Mouse (Mus musculus) fat pad, adult 2 months (tissue): ENCODE measurements around the gene Zfp947.
"Not testable (repeated sequence)": the region's sequence is repeated elsewhere in the genome, so short reads cannot be mapped to it uniquely, and the experiment has no call there.

Source experiments
- DNase-seq: peaks from one replicate; pipeline ENCODE4 v3.0.0-alpha.2; 2011; ENCODE audit warnings: low read depth, low spot score; ENCODE audit errors: extremely low read depth

The Zfp947 gene

DNA sequence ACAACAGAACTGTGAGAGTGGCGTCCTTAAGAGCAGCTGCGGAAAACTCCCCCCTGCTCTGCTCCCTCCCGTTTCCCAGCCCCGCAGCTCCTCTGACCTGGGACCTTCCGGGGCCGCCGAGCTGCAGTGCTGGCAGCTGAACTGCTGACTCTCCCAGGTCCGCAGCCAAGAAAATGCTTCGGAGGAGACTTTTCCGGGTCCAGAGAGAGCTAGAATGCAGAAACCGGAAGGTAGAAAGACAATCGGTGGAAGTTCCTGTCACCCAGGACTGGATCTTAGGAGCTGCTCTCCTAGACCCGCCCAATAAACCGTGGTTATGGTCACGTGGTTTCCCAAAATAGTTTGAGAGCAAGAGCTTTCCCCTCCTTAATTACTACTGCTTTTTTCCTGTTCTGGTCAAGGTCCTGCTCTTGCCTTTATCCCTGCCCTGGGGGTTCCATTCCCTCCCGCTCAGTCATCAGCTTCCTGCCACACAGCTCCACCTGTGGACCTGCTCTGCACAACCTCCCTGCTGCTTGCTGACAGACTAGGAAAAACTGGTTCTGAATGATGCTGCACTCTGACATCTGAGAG, at the start of gene Zfp947:
Zfp947 (minus strand) TSS at position 469 of the 573 bp plus-strand sequence.
- not testable (repeated sequence) for DNase-seq

DNA sequence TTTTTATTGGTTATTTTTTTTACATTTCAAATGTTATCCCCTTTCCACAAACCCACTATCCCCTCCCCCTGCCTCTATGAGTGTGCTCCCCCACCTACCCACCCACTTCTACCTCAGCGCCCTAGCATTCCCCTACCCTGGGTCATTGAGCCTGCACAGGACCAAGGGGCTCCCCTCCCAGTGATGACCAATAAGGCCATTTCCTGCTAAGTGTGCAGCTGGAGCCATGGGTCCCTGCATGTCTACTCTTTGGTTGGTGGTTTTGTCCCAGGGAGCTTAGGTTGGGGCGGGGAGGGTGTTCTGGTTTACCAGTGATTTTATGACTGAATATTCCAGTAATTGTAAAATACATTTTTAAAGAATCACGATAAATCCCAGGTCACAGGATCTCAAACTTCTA, 686 bp downstream of the Zfp947 start:
- not testable (repeated sequence) for DNase-seq

DNA sequence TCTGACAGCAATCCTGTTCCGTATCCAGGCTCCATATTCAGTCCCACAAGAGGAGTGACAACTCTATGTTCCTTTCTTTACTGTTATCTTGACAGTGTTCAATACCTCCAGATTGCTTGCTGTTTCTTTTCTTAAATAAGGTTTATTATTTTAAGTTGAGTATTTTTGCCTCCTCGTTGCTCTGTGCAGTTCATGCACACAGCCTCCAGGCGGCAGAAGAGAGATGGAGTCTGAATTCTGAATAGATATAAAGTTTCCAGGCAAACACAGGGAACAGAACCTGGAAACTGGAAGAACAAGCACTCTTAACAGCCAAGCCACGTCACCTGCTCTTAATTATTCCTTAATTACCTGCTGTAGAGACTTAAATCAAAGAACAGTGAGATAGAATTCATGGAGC, 12.0 kb downstream of the Zfp947 start:
- not testable (repeated sequence) for DNase-seq

DNA sequence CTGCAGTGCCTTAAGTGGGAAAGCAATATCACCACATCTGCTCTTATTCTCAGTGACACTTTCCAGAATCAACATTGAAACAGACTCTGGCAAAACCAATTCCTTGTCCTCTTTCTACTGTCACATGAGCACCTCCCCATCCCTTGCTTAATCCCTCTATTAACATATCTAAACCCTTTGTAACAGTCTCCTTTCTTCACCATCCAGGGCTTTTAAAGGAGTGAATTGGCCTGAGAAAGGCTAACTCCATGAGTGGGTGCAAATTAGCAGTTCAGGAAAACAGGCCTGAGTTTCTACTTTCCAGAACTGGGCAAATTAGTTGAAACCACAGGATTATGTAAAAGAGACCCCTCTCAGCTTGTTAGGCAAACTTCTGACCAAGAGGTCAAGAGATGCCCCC, 47.2 kb downstream of the Zfp947 start:
- no peak for DNase-seq
